Mouse (Mus musculus): ENCODE results near the gene Nbea. TPM values are rescaled to one million over a fixed set of nuclear protein-coding genes. Genes with fewer than 3 reads are reported as not detected.
A peak's percentile ranks its signal among the peaks of the same experiment; 100 is the strongest.
"Not testable (repeated sequence)": the region's sequence is repeated elsewhere in the genome, so short reads cannot be mapped to it uniquely, and the experiment has no call there.

Gene Nbea
- total RNA-seq, 2 experiments from 2014 or later: 13.6 to 14.8 TPM

DNA sequence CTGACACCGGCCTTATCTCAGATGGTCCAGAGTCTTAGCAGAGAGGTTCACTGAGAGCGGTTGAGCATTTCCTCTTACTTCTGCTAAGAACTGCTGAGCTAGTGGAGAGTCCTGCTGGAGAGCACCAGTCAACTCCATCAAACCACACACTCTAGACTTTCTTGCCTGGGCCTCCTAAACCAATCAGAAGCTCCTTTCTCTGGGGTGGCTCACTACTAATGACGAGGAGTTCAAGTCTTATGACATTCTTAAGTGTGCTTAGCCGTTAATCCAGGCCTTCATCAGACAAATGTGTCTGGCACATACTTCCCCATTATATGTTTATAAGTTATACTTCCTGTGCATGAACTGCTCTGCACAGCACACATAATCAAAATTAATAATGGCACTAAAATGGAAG lies 556.4 kb downstream of the Nbea start:
- intact Hi-C loops (cut with DNase I): no loop called here
- DNase-seq (ENCODE audit: low spot score): no peak

DNA sequence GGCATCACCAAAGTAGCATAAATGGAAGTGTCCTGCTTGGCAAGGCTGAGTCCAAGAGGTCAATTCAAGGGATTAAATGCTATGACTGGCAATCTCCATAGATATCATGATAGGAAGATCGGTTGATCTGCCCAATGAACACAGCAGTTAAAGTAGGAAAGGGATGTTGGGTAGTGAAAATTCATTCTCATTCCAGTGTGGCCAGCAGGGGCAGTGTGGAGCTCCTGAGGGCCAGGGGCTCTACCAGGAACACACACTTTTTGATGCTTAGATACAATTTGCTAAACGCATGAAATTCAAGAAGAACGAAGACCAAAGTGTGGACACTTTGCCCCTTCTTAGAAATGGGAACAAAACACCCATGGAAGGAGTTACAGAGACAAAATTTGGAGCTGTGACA lies 561.5 kb downstream of the Nbea start:
- intact Hi-C loops (cut with DNase I); DNase-seq (ENCODE audit: low spot score): not testable (repeated sequence)

DNA sequence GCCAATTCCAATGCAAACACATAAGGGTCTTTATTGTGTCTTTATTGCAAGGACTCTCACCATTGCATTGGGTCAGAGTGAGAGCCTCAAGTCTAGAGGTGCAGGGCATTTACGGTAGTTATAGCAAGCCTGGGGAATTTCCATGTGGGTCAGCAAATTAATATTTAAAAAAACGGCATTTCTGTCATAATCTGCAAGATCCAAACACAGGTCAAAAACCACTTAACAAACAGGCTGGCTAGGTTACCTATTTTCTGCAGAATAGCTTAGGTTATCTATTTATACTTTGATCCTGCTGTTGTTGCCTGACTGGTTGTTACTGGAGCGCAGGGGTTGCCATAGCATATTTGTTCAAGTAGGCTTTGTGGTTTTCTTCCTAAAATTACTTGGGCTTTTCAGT lies 565.1 kb downstream of the Nbea start:
- DNase-seq (ENCODE audit: low spot score): no peak
- intact Hi-C loops (cut with DNase I): no loop called here

DNA sequence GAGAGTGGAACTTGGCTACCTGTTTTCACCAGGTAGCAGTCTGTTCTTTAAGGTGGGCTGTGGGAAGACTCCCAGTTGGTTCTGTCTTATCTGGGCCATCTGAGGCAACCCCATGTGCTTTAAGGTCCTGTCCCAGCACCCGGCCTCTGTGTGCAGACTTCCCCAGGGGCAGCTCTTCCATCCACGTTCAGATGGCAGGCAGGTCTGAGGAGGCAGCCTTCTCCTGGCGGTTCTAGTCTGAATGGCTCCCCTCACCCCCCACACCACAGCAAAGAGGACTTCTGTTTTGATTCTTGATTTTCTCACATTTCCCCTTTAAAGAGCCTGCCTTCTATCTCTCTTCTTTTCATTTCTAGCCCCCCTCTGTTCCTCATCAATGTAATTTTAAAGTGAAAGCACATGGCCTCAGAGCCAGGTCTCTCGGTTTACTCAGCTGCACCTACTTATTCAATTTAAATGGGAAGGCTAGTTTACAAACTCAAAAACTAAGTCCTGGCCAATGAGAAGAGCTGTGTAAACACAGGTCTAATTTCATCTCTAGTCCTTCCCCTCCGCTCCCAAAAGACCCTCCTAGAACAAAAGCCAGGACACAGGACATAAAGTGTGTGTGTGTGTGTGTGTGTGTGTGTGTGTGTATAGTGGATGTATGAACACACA lies 570.9 kb downstream of the Nbea start:
- intact Hi-C loops (cut with DNase I): no loop called here
- DNase-seq (ENCODE audit: low spot score): no peak

DNA sequence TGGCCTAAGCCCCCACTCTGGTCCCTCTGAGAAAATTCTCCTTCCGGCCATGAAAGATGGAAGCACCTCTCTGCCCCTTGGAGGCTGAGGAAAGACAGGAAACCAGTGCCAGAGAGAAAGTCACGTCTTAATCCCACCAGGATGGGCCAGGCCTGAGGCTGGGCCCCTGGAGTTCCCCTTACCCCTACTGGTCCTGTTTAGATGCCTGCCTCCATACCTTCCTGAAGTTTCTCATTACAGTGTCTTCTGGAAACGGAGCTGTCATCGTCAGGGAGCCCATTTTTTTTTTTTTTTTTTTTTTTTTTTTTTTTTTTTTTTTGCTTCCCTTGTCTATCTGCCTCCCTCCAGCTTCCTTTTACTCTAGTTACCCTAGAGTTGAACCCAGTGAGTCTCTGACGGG lies 571.5 kb downstream of the Nbea start:
- intact Hi-C loops (cut with DNase I): no loop called here
- DNase-seq (ENCODE audit: low spot score): no peak

DNA sequence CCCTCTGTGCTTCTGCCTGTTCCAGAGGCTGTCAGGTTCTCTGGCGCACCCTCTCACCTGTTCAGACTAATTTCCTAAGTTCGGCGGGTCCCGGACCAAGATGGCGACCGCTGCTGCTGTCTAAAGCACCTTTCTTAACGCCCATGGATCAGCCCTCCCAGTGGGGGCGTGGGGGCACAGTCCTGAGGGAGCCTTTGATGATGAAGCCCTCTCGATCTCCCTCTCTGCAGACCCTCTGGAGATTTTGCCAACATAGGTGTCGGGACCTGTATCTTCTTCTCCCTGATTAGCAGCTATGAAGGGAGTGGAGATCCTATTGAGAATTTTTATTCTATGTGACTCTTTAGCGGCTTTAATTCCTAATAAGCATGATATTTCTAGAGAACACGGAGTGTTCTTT lies 573.3 kb downstream of the Nbea start:
- intact Hi-C loops (cut with DNase I): no loop called here
- DNase-seq (ENCODE audit: low spot score): no peak

DNA sequence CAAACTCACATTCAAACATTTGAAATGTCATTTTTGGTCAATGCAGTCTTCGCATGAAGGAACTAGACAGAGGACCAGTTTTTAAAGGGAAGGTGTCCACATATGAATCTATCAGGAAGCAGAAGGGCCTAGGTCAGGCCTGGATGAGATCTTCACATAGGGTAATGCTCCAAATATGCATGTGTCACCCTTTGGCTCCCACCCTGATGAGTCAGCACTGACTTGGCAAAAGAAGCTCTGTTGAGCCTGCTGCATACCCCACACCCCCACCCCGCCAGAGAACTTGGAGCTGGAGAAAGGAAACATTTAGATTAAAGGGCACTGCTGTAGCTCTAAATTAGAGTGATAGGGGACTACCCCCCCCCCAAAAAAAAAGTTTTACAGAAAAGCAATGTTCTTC lies 583.2 kb downstream of the Nbea start:
- peak; percentile 66 for DNase-seq (ENCODE audit: low spot score)
- intact Hi-C loops (cut with DNase I): no loop called here

DNA sequence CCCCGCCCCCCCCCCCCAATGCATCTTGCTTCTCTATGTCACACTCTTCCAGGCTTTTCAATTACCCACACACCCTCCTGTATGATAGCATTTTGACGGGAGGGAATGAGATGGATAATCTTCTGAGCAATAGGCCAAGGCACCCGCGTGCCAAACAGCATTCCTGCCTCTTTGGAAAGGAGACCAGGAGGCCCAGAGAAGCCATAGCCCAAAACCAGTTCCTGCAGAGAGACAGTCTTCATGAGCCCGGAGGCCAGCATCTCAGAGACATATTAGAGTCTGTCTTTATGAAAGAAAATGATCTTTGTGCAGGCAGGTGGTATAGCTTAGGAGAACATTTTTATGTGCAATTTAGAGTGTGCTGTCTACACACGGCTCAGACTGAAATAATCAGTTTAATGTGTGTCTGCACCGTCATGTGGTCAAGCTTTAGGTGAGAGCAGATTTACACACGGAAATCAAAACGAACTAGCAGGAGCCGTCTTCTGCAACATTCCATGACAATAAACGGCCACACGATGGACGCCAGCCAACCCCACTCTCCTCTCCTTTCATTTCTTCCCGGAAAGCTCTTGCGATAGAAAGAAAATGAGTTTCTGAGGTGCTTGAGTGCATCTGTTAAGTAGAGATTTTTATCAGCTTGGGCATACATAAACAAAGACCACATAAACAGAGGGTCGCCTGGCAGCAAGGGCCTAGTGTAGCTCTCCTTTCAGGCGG lies 584.0 kb downstream of the Nbea start:
- DNase-seq (ENCODE audit: low spot score): no peak
- intact Hi-C loops (cut with DNase I): no loop called here

DNA sequence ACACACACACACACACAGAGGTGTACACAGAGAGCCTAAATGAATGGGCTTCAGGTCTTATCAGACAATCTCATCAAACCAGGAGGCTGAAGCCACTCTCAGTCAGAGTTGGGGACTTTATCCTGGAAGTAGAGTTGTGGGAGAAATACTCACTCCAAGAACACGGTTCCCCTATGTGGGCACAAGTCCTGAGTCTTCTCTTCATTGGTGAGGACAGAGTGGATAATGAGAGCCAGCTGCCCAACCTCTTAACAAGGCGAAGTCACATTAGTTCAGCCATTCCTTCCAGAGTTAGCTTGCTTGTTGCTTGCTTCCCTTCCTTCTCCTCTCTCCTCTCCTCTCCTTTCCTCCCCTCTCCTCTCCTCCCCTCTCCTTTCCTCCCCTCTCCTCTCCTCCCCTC lies 584.8 kb downstream of the Nbea start:
- intact Hi-C loops (cut with DNase I): no loop called here
- no peak for DNase-seq (ENCODE audit: low spot score)

DNA sequence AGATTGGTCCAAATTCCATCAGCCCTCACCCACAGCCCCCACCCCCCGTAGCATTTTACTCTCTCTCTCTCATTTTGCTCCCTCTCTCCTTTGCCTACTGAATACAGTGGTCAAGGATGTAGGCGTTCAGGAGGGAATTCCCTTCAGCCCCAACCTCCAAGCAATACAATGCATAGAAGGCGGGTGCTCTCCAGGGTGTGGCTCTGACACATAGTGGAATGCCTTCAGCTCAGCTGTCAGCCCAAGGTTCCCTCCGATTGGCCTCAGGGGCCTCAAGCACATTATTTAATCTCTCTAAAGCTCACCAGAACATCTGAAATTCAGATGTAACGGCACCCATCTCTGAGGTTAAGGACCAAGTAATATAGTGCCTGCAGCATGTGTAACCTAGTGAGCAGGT lies 590.2 kb downstream of the Nbea start:
- no peak for DNase-seq (ENCODE audit: low spot score)
- intact Hi-C loops (cut with DNase I): no loop called here

DNA sequence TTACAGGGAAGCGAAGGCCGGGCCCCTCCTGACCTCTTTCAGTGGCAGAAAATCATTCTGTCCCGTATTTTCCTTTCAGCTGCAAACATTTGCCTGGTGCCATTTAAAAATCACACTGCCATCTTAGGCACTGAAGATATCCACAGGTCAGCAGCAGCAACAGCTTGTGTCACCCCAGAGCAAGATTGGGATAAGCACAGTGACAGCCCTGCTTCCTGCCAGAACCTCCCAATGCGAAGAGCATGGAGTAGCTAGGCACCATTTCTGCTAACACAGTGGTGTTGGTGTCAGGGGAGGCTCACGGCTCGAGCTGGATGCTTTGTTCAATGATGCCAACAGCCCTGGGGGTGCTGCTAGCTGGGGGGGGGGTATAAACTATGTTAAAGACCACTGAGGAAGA lies 592.8 kb downstream of the Nbea start:
- intact Hi-C loops (cut with DNase I): no loop called here
- no peak for DNase-seq (ENCODE audit: low spot score)

DNA sequence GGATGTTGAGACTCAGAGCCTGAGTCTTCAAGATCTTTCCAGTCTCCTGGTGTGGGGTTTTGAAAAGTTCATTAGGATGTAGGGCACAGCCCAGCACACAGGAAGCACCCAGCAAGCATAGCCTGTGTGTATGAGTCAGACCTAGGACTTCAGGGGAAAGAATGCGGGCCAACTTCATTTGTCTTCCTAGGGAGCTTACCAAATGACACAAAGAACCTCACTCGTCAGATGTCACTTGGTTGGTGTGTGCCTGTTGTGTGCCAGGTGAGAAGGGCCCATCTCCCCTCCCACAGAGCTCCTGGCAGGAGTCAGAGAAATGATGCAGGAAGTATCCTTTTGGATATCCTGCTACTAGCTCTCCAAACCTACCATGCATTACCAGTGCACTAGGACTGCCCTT lies 593.2 kb downstream of the Nbea start:
- no peak for DNase-seq (ENCODE audit: low spot score)
- intact Hi-C loops (cut with DNase I): no loop called here

DNA sequence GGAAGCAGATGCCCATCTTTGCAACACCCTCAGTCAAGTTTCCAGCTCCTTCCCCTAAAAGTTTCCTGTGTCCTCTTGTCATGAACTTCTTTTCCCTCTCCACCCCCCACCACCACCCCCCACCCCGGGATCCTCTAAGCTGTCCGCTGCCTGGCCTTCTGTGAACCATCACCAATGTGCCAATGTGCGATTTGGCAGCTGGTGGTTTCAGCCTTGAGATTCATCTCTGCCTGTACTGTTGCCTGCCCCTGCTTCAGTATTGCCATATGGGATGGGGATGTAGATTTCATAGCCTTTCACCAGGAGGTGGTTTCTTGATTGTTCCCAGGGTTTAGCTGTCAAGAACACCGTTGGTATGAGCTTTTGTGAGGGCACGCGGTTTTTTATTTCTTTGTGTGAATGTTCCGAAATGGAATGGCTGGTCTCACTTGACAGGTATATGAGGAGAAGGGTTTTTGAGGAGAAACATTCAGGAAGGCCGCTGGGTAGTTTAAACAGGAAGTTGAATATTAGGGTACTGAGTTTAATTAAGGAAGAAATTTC lies 594.0 kb downstream of the Nbea start:
- intact Hi-C loops (cut with DNase I): no loop called here
- DNase-seq (ENCODE audit: low spot score): no peak

DNA sequence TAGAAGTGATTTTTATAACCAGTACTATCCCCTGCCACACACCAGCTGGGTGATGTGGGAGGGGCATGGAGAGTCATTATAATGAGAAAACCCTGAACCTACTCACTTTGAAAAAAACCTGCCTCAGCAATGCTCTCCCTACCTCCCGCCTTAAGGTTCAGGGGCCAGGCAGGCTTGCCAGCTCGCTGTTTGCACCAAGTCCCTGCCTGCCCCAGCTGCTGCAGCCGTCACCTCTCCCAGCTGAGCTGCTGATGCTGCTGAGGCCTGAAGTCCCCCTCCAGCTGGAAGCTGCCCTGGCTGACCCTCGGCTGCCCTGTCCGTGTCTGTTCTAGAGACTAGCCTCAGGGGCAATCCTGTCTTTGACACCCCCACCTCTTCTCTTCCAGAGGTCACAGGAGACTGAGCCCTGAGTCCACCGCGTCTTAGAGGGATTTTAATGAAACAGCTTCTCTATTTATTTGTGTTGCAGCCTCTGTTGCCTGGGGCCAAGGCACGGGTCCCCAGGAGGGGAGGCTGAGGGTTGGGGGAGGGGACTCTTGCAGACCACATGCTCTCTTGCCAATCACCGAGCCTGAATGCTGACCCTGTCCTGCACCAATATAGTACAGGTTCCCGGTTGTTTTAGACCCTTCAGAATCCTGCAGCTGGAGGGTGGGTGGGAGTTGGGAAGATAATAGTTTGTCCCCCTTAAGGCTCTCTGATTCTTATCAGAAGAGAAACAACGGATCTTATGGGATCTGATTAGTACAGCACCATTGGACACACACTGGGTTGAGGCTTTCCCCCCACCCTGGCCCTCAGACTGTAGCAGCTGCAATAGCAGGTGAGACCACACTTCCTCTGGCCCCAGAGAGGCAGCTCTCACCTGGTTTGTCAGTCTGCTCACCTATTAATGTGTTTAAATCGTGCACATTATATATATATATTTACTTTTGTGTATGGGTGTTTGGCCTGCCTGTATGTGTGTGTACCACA lies 595.2 kb downstream of the Nbea start:
- DNase-seq (ENCODE audit: low spot score): peak; percentile 51
- intact Hi-C loops (cut with DNase I): no loop called here

DNA sequence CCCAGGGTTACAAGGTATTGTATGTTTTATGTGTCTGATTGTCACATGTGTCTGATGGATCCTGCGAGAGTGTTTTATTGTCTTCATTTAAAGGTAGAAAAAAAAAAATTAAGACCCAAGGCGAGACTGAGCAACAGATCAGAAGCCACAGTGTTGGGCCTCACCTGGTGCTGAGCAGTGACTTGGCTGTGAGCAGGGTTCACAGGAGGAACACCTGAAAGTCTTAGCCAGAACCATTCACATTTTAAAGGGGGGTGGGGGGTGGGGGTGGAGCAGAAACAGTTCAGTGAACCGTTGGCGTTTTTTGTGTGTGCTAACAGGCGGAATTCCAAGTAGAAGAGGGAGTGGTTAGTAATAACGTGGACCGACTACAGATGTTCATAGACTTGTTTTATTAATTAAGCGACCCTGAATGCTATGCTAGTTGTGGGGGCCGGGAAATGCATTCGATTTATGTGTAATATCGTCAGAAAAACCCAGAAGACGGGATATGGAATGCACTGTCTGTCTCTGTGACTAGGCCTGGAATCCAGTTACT lies 596.0 kb downstream of the Nbea start:
- intact Hi-C loops (cut with DNase I): no loop called here
- no peak for DNase-seq (ENCODE audit: low spot score)

All from heart, postnatal 25 days (tissue).